Mouse (Mus musculus) heart, postnatal 14 days (tissue): ENCODE data around the gene Lmf2. TPM values are rescaled to one million over a fixed set of nuclear protein-coding genes. Genes with fewer than 3 reads are reported as not detected.

ENCODE experiments used
- DNase-seq, 2 experiments: peaks; one replicate each; pipeline ENCODE4 v3.0.0; 2021 to 2022
- intact Hi-C: fragments of 180-260 bp; cut with DNase I; formaldehyde crosslinking; loops from one replicate; pipeline ENCODE4 v1.15.1; 2025
- microRNA-seq, 2 experiments: library from miRNA; unstranded; fragments of <30 nt; microRNA quantifications; one replicate each; pipeline ENCODE4 v1.2.0; 2021 to 2022
- total RNA-seq, 2 experiments: library from RNA; stranded (reverse); gene quantifications; 2 replicates each; pipeline ENCODE4 v1.2.3; 2021

Lmf2 gene
- total RNA-seq, 2 experiments from 2014 or later = 33.1 to 38.3 TPM

- DNase-seq = no peak
- intact Hi-C loops = no loop called here
Measured at GRCm38 (mm10) chr15:89334271-89334670, 21.2 kb downstream of the Lmf2 start, which contains the start of gene Miox. Gene Miox (plus strand): TSS chr15:89334398.

- no peak for DNase-seq
- intact Hi-C loops = no loop called here
Measured at GRCm38 (mm10) chr15:89326441-89326840, 29.0 kb downstream of the Lmf2 start.

- intact Hi-C loops = no loop called here
- no peak for DNase-seq
Measured at GRCm38 (mm10) chr15:89323656-89324055, 31.8 kb downstream of the Lmf2 start.

- intact Hi-C loops = no loop called here
- DNase-seq = no peak
Measured at GRCm38 (mm10) chr15:89322670-89323522, 32.6 kb downstream of the Lmf2 start, which contains the start of gene Adm2. Gene Adm2 (plus strand): TSS chr15:89322720.

DNA sequence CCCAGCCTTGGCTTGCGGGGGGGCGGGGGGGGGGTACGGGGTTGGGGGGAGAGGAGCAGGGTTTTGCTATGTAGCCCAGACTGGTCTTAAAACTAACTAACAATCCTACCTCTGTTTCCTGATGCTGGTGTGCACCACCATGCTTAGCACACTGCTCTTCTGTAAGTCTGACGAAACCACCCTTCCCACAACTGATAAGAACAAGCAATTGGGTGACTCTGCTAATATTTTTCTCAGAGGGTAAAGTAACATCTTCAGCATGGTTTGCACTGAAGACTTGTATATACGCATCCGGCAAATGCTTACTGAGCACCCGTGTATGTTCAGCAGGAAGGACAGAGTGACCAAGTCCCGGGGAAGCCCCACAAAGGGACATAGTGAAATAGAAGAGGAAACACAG, 34.2 kb downstream of the Lmf2 start:
- no peak for DNase-seq
- intact Hi-C loops = no loop called here

DNA sequence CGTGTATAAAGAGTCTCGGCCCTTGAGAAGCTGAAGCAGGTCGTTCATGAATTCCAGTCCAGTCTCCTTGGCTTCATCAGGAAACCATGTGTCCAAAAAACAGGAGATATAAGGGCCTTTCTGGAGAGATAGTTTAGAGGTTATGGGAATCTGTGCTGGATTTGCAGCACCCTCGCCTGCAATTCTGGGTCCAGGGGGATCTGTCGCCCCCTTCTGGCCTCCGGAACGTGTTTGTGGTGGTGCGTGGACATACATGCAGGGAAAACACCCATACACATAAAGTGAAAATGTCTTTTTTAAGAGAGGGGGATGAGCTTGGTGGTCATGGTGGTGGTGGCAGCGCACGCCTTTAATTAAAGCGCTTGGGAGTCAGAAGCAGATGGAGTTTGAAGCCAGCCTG, 39.3 kb downstream of the Lmf2 start:
- DNase-seq = no peak
- intact Hi-C loops = loop anchor here (5.0 kb wide), 1 partner anchor 56 kb away; the partner anchor contains the start of gene Sco2

DNA sequence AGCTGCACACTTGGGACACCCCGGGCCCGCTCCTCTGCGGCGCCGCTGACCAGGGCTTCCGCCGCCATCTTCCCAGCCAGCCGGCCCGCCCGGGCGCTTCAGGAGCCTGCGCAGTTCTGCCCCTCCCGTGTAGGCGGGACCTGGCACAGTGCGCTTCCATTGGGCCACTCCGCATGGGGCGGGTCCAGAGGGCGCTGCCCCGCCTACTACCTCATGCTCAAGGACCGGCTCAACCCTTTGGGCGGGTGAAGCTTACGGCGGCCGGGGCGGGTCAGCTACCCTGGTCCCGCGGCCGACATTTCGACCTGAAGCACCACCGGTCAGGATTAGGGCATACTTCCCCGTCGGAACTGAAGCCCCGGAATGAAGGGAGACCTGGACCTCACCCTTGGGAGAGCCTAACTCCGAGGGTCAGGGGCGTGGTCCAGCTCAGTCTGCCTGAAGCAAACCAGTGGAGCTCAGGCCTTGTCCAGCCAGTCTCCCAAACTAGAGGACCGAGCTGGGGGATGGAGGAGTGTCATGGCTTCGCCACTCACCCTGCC, 40.2 kb downstream of the Lmf2 start, which contains the start of gene Sbf1:
Gene Sbf1 (minus strand): TSS at position 122 of the 542 bp plus-strand sequence.
- intact Hi-C loops = loop anchor here (2.0 to 5.0 kb wide), 2 partner anchors 40 to 57 kb away; partner anchors contain the start of genes Lmf2, Ncaph2 and Sco2
- DNase-seq = peak; percentile 99

- intact Hi-C loops = loop anchor here (2.0 to 5.0 kb wide), 2 partner anchors 40 to 58 kb away; partner anchors contain the start of genes Lmf2, Ncaph2 and Sco2
- DNase-seq = peak; percentile 35
Measured at GRCm38 (mm10) chr15:89314511-89315189, 40.8 kb downstream of the Lmf2 start.

- intact Hi-C loops = loop anchor here (2.0 kb wide), 1 partner anchor 41 kb away; the partner anchor contains the start of genes Lmf2 and Ncaph2
- no peak for DNase-seq
Measured at GRCm38 (mm10) chr15:89314107-89314506, 41.4 kb downstream of the Lmf2 start.

GRCm38 (mm10) chr15:89313359-89313758, 42.1 kb downstream of the Lmf2 start:
- DNase-seq = no peak
- intact Hi-C loops = no loop called here

DNA sequence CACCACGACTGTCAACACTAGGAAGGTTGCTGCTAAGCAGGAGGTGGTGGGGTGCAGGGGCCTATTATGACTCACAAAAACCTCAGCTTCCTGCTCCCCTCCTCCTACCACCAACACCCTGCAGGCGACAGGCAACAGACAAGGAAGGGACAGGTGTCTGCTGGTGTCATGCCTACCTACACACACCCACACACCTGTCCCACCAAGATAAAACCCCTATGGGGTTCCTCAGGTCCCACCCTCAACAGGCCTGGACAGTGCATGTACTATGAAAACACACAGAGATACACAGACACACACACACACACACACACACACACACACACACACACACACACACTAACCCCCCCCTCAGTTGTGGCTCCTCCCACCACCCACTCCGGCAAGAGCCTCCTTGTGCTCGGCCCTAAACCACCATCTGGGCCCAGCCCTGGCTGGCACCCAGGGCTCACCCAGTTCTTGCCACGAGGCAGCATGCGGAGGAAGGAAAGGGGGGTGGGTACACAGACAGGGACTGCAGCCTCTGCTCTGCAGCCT, 45.4 kb downstream of the Lmf2 start:
- no peak for DNase-seq
- intact Hi-C loops = no loop called here

- intact Hi-C loops = no loop called here
Measured at GRCm38 (mm10) chr15:89308406-89309139, 46.9 kb downstream of the Lmf2 start.

DNA sequence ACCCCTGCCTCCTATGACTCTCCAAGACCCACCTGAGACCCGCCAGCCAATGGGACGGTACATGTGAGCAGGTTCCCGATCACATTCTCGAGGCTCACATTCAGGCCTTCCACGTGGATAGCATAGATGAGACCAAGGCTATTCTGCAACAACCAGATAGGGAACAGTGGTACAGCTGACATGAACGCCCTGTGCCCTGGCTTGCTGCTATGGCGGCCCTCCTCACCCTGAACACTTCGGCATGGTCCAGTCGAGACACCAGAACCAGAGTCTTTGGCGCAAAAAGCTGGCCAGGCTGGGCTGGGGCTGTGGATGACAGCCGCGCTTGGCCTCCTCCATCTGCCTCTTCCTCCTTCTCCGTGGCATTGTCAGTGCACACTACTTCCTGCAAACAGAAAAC, 48.0 kb downstream of the Lmf2 start:
- no peak for DNase-seq
- intact Hi-C loops = no loop called here

More at GRCm38 (mm10) chr15:89308406-89309139, 46.9 kb downstream of the Lmf2 start:
- DNase-seq = no peak

DNA sequence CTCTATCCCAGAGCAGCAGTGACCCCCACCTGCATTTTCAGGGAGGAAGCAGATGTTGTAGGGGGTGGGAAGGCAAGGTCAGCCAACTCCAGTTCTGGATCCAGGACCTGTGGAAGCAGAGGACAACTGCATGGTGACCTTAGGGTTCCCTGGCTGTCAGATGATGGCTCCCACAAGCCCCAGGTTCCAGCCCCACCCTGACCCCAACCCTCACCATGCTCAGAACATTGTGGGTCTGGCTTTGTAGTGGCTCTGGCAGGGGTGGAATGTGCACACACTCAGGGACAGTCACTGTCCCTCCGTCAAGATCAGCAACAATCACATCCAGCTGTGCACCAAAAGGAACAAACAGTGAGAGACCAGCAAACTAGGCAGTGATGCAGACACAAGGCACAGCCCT, 49.5 kb downstream of the Lmf2 start:
- intact Hi-C loops = no loop called here
- DNase-seq = no peak

Small RNA genes lying within 50 kb of the gene (microRNA-seq; reads per million reads assigned to microRNA genes)
- gene Mir6959 = 1.6 to 6.5 reads per million in 2 experiments

Other genes starting within 250 kb of the Lmf2 start
- gene Tubgcp6, start 232.5 kb downstream of the Lmf2 start, total RNA-seq = 10 to 100 TPM; 12.0 to 12.7 TPM
- gene Hdac10, start 227.0 kb downstream of the Lmf2 start, total RNA-seq = 1 to 10 TPM; 7.2 to 8.4 TPM
- gene Mapk12, start 215.0 kb downstream of the Lmf2 start, total RNA-seq = 10 to 100 TPM; 16.8 to 18.7 TPM
- 1 to 10 TPM; 2.3 to 3.7 TPM for gene Mapk11, start 206.0 kb downstream of the Lmf2 start, total RNA-seq
- gene Plxnb2, start 174.9 kb downstream of the Lmf2 start, total RNA-seq = 100 to 1,000 TPM in 1 of 2 experiments, 10 to 100 TPM in 1; 98.2 to 101 TPM
- gene Dennd6b, start 159.2 kb downstream of the Lmf2 start, total RNA-seq = 10 to 100 TPM in 1 of 2 experiments, 1 to 10 TPM in 1; 9.7 to 10.1 TPM
- 10 to 100 TPM; 57.8 to 61.2 TPM for gene Ppp6r2, start 144.1 kb downstream of the Lmf2 start, total RNA-seq
- 10 to 100 TPM; 70.7 to 74.7 TPM for gene Sbf1, start 40.3 kb downstream of the Lmf2 start, total RNA-seq
- not detected for gene Adm2, start 32.9 kb downstream of the Lmf2 start, total RNA-seq
- gene Miox, start 21.3 kb downstream of the Lmf2 start, total RNA-seq = not detected
- gene Ncaph2, start 60 bp upstream of the Lmf2 start, total RNA-seq = 10 to 100 TPM; 56.0 to 64.7 TPM
- 10 to 100 TPM; 19.7 to 21.4 TPM for gene Sco2, start 18.2 kb upstream of the Lmf2 start, total RNA-seq
- under 1 TPM; 0.20 to 0.74 TPM for gene Tymp, start 21.4 kb upstream of the Lmf2 start, total RNA-seq
- gene Odf3b, start 23.6 kb upstream of the Lmf2 start, total RNA-seq = 1 to 10 TPM in 1 of 2 experiments, under 1 TPM in 1; 0.76 to 1.6 TPM
- not detected for gene Klhdc7b, start 29.3 kb upstream of the Lmf2 start, total RNA-seq
- not detected for gene Syce3, start 54.8 kb upstream of the Lmf2 start, total RNA-seq
- 100 to 1,000 TPM; 596 TPM for gene Cpt1b, start 70.2 kb upstream of the Lmf2 start, total RNA-seq
- 1 to 10 TPM; 1.6 to 2.9 TPM for gene C730034F03Rik, start 73.9 kb upstream of the Lmf2 start, total RNA-seq
- 10 to 100 TPM; 11.0 to 14.6 TPM for gene Gm44502, start 74.0 kb upstream of the Lmf2 start, total RNA-seq
- 10 to 100 TPM; 50.9 to 59.9 TPM for gene Chkb, start 74.2 kb upstream of the Lmf2 start, total RNA-seq
- gene Mapk8ip2, start 98.3 kb upstream of the Lmf2 start, total RNA-seq = under 1 TPM; 0.05 to 0.31 TPM
- 10 to 100 TPM; 13.7 to 15.5 TPM for gene Arsa, start 121.8 kb upstream of the Lmf2 start, total RNA-seq
- gene Shank3, start 144.0 kb upstream of the Lmf2 start, total RNA-seq = 10 to 100 TPM; 78.7 to 83.9 TPM
- gene Acr, start 212.7 kb upstream of the Lmf2 start, total RNA-seq = under 1 TPM; 0.15 to 0.53 TPM
- gene Rabl2, start 236.3 kb upstream of the Lmf2 start, total RNA-seq = 1 to 10 TPM; 5.0 to 7.5 TPM